Mouse (Mus musculus): ENCODE data around the gene Zcchc14. TPM values are rescaled to one million over a fixed set of nuclear protein-coding genes. Genes with fewer than 3 reads are reported as not detected.

Zcchc14 gene
- total and polyA plus RNA-seq, 3 experiments: 0.22 TPM; not detected in 2

DNA sequence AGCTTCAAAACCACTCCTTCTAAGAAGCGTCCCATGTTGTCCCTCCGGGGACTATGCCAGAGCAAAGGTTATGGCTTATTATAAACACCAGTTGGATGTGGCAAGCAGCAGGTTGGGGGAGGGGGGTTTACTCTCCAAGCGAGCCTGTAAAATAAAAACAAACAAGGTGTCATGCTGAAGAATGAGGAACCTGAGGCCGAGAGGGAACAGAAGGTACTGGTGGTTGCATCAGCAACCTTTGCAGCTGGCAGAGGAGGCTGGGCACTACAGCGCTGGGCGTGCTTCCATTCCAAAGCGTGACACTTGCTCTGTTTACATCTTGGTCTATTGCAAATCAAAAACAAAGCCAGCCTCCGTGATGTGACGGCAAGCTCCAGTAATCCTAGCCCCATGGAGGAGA, 72.2 kb downstream of the Zcchc14 start:
- no peak for ATAC-seq (ENCODE audit: extremely low read depth, insufficient number of reproducible peaks, low FRiP score, poor library complexity, severe bottlenecking)
- H3K36me3 ChIP-seq (replicated peaks): peaks cover 15% of the 10 kb centered on the region
- no peak overlapping the region; the same call in 1 of the 2 replicates for H3K4me3 ChIP-seq (ENCODE audit: low read depth, low read length)
- DNase-seq (ENCODE audit: low spot score): no peak
- H3K9me3 ChIP-seq (replicated peaks): no peaks in the 10 kb centered on the region
- H3K4me1 ChIP-seq (ENCODE audit: insufficient read depth, low read depth, low read length): peaks cover 55% of the 10 kb centered on the region
- TF ChIP-seq POLR2AphosphoS5 (IDR thresholded peaks at IDR 0.05; ENCODE audit: insufficient replicate concordance, low read depth, low read length): no peak
- TF ChIP-seq CTCF (IDR thresholded peaks at IDR 0.05; ENCODE audit: low read depth, low read length): no peak
- no peak for TF ChIP-seq TAL1 (conservative IDR thresholded peaks at IDR 0.05; ENCODE audit: low read depth, low read length)
- no peak for TF ChIP-seq GATA2 (IDR thresholded peaks at IDR 0.05; ENCODE audit: borderline replicate concordance, low read depth, low read length)
- TF ChIP-seq GATA1 (IDR thresholded peaks at IDR 0.05; ENCODE audit: borderline replicate concordance, low read length): no peak
- H3K27me3 ChIP-seq (ENCODE audit: insufficient read depth, low read length): peaks cover 3% of the 10 kb centered on the region

DNA sequence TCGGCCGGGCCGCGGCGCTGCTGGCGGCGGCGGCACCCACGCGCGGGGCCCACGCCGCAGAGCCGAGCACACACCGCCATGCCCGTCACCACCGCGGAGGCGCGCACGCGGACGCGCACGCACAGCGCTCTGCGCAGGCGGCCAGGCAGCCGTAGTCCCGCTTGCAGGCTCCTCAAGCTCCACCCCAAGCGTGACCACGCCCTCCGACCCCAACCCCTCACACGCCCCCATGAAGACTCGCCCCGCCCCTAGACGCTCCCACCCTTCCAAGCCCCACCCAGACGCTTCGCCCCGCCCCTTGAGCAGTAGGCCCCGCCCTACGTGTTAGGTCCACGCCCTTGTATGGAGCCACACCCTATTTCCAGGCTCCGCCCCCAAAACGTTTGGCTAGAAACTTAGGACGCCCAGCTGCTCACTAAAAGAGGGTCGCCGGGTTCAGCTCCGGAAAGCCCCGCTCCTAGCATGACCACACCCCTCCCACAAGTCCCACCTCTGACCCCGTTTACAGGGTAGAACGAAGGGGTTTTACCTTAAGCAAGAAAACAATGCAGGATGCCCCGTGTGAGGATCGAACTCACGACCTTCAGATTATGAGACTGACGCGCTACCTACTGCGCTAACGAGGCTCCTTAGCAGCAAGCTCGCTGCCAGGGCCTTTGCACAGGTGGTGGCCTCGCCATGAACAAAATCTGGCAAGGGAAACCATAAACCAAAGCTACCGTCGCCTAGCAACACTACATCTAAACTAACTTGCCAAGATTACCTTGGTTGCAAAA, 73.8 kb downstream of the Zcchc14 start, which contains the start of gene Fbxo31:
Gene Fbxo31, minus strand, starts transcription at position 131 of the 776 bp plus-strand sequence.
- H3K9me3 ChIP-seq (replicated peaks): no peaks in the 10 kb centered on the region
- H3K4me1 ChIP-seq (ENCODE audit: insufficient read depth, low read depth, low read length): peaks cover 49% of the 10 kb centered on the region
- peaks cover 3% of the 10 kb centered on the region for H3K27me3 ChIP-seq (ENCODE audit: insufficient read depth, low read length)
- peak; percentile 88 for DNase-seq (ENCODE audit: low spot score)
- peak; percentile 73 for ATAC-seq (ENCODE audit: extremely low read depth, insufficient number of reproducible peaks, low FRiP score, poor library complexity, severe bottlenecking)
- peak within 1 kb of the TSS; percentile 100 for H3K4me3 ChIP-seq (ENCODE audit: low read depth, low read length)
- H3K36me3 ChIP-seq (replicated peaks): peaks cover 31% of the 10 kb centered on the region
- no peak for TF ChIP-seq GATA2 (IDR thresholded peaks at IDR 0.05; ENCODE audit: borderline replicate concordance, low read depth, low read length)
- TF ChIP-seq CTCF (IDR thresholded peaks at IDR 0.05; ENCODE audit: low read depth, low read length): no peak
- no peak for TF ChIP-seq POLR2AphosphoS5 (IDR thresholded peaks at IDR 0.05; ENCODE audit: insufficient replicate concordance, low read depth, low read length)
- TF ChIP-seq GATA1 (IDR thresholded peaks at IDR 0.05; ENCODE audit: borderline replicate concordance, low read length): no peak
- TF ChIP-seq TAL1 (conservative IDR thresholded peaks at IDR 0.05; ENCODE audit: low read depth, low read length): no peak

- H3K4me1 ChIP-seq (ENCODE audit: insufficient read depth, low read depth, low read length): peaks cover 57% of the 10 kb centered on the region
- ATAC-seq (ENCODE audit: extremely low read depth, insufficient number of reproducible peaks, low FRiP score, poor library complexity, severe bottlenecking): no peak
Observed at GRCm38 (mm10) chr8:121577751-121578675, 74.7 kb downstream of the Zcchc14 start.

DNA sequence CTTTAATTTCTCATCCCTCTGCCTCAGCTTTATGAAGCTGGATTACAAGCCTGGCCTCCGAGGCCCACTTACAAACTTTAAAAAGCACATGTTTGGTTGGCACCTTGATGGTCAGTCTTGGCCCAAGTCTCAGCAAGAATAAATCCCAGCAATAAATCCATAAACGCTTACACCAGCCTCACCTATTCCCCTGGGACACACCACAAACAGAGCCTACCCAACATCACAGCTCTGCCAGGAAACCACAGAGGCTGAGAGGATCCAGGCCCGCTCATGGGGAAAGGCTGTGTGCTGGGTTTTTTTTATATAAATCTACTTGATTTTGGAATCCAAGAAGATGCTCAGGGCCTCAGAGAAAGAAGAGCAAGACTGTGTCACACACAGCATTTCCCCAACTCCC, 77.0 kb downstream of the Zcchc14 start:
- Histone ChIP-seq H3K4me1 (ENCODE audit: insufficient read depth, low read depth, low read length) (peaks cover 55% of the 10 kb centered on the region), H3K4me3 (ENCODE audit: low read depth, low read length) (no peak overlapping the region), H3K36me3 (replicated peaks) (peaks cover 61% of the 10 kb centered on the region), H3K27me3 (ENCODE audit: insufficient read depth, low read length) (no peaks in the 10 kb centered on the region), H3K9me3 (replicated peaks) (no peaks in the 10 kb centered on the region)
- DNase-seq (ENCODE audit: low spot score): no peak
- no peak for TF ChIP-seq CTCF (IDR thresholded peaks at IDR 0.05; ENCODE audit: low read depth, low read length)
- TF ChIP-seq POLR2AphosphoS5 (IDR thresholded peaks at IDR 0.05; ENCODE audit: insufficient replicate concordance, low read depth, low read length): no peak
- no peak for TF ChIP-seq GATA1 (IDR thresholded peaks at IDR 0.05; ENCODE audit: borderline replicate concordance, low read length)
- no peak for TF ChIP-seq TAL1 (conservative IDR thresholded peaks at IDR 0.05; ENCODE audit: low read depth, low read length)
- no peak for TF ChIP-seq GATA2 (IDR thresholded peaks at IDR 0.05; ENCODE audit: borderline replicate concordance, low read depth, low read length)
- ATAC-seq (ENCODE audit: extremely low read depth, insufficient number of reproducible peaks, low FRiP score, poor library complexity, severe bottlenecking): no peak

More at GRCm38 (mm10) chr8:121577751-121578675, 74.7 kb downstream of the Zcchc14 start:
- H3K27me3 ChIP-seq (ENCODE audit: insufficient read depth, low read length): no peaks in the 10 kb centered on the region
- peaks cover 39% of the 10 kb centered on the region for H3K36me3 ChIP-seq (replicated peaks)
- no peaks in the 10 kb centered on the region for H3K9me3 ChIP-seq (replicated peaks)
- TF ChIP-seq POLR2AphosphoS5 (IDR thresholded peaks at IDR 0.05; ENCODE audit: insufficient replicate concordance, low read depth, low read length): no peak
- no peak for TF ChIP-seq CTCF (IDR thresholded peaks at IDR 0.05; ENCODE audit: low read depth, low read length)
- no peak for TF ChIP-seq GATA1 (IDR thresholded peaks at IDR 0.05; ENCODE audit: borderline replicate concordance, low read length)
- TF ChIP-seq TAL1 (conservative IDR thresholded peaks at IDR 0.05; ENCODE audit: low read depth, low read length): no peak
- TF ChIP-seq GATA2 (IDR thresholded peaks at IDR 0.05; ENCODE audit: borderline replicate concordance, low read depth, low read length): no peak
- peak overlapping the region; percentile 100 for H3K4me3 ChIP-seq (ENCODE audit: low read depth, low read length)
- peak; percentile 37 for DNase-seq (ENCODE audit: low spot score)

DNA sequence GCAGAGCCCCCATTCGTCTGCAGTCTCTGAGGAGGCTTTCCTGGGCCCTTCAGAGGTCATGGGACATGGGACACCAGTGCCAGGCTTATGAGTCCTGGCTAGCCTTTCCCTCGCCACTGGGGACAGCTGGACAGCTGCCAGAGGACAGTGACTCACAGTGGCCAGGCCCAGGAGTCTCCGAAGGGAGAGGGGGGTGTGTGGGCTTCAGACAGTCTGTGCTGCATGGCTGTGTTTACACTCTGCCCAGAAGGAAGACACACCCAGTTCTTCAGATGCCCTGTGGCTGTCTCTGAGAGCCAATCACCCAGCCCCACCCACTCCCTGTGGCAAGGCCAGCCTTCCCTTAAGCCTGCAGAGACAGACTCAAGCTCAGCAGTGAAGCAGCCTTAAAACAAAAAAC, 79.4 kb downstream of the Zcchc14 start:
- Histone ChIP-seq H3K4me1 (ENCODE audit: insufficient read depth, low read depth, low read length) (peaks cover 45% of the 10 kb centered on the region), H3K36me3 (replicated peaks) (peaks cover 83% of the 10 kb centered on the region), H3K27me3 (ENCODE audit: insufficient read depth, low read length) (no peaks in the 10 kb centered on the region), H3K9me3 (replicated peaks) (no peaks in the 10 kb centered on the region), H3K4me3 (ENCODE audit: low read depth, low read length) (no peak overlapping the region)
- peak; percentile 25 for DNase-seq (ENCODE audit: low spot score)
- ATAC-seq (ENCODE audit: extremely low read depth, insufficient number of reproducible peaks, low FRiP score, poor library complexity, severe bottlenecking): peak; percentile 67
- TF ChIP-seq TAL1 (conservative IDR thresholded peaks at IDR 0.05; ENCODE audit: low read depth, low read length) (no peak), GATA1 (IDR thresholded peaks at IDR 0.05; ENCODE audit: borderline replicate concordance, low read length) (no peak), CTCF (IDR thresholded peaks at IDR 0.05; ENCODE audit: low read depth, low read length) (no peak), POLR2AphosphoS5 (IDR thresholded peaks at IDR 0.05; ENCODE audit: insufficient replicate concordance, low read depth, low read length) (no peak), GATA2 (IDR thresholded peaks at IDR 0.05; ENCODE audit: borderline replicate concordance, low read depth, low read length) (no peak)

Measured in G1E (cell line).